Comparison of ENCODE assay signal across 18 mouse cellular contexts in genomic region chr6:121173471-121173870, GRCm38 (mm10). TPM values are rescaled to one million over a fixed set of nuclear protein-coding genes. Genes with fewer than 3 reads are reported as not detected.
DNase-seq lines count a peak whose midpoint lies in the region; ATAC-seq and TF ChIP-seq lines count a peak whose summit lies in the region.
"Had no signal": no experiment of that assay in that cellular context is flagged by ENCODE, and none has a peak within 500 bp of the region (broad histone marks: within the 10 kb centered on the region; RNA-seq: fewer than 3 reads in every experiment).

No protein-coding gene starts in this region.

- H3K9ac ChIP-seq in heart, embryonic 13.5 days, result peak overlapping the region; percentile 79
- H3K9ac ChIP-seq in heart, postnatal 0 days (replicated peaks; ENCODE audit: low read depth, low read length), result 0 out of 2 replicates have a peak overlapping the region, but pooled peaks have one; percentile 23
- H3K9ac ChIP-seq in stomach, embryonic 14.5 days (replicated peaks; ENCODE audit: low read depth, low read length), result no peak overlapping the region
- no peak overlapping the region for H3K9ac ChIP-seq in hindbrain, embryonic 13.5 days
- H3K9ac ChIP-seq: forebrain, embryonic 15.5 days; kidney, embryonic 15.5 days; midbrain, embryonic 12.5 days had no signal

- H3K27me3 ChIP-seq in heart, embryonic 10.5 days (ENCODE audit: insufficient read depth, poor library complexity, severe bottlenecking), result no peaks in the 10 kb centered on the region
- H3K27me3 ChIP-seq in heart, embryonic 13.5 days (replicated peaks), result no peaks in the 10 kb centered on the region
- no peaks in the 10 kb centered on the region for H3K27me3 ChIP-seq in heart, postnatal 0 days (ENCODE audit: control insufficient read depth, insufficient read depth, low read length)
- H3K27me3 ChIP-seq in stomach, embryonic 14.5 days (ENCODE audit: control insufficient read depth, insufficient read depth, low read length), result no peaks in the 10 kb centered on the region
- H3K27me3 ChIP-seq in hindbrain, embryonic 13.5 days, result 0 out of 2 replicates have a peak, but pooled peaks cover 6% of the 10 kb centered on the region
- H3K27me3 ChIP-seq: forebrain, embryonic 15.5 days; kidney, embryonic 15.5 days had no signal

- WGBS in heart, embryonic 10.5 days, result 35% methylated on average over 5 of the region's 5 CpGs
- WGBS in heart, embryonic 13.5 days, result 16% methylated on average over 5 of the region's 5 CpGs
- 20% methylated on average over 5 of the region's 5 CpGs for WGBS in heart, postnatal 0 days
- 47% methylated on average over 5 of the region's 5 CpGs for WGBS in stomach, embryonic 14.5 days
- 86% methylated on average over 5 of the region's 5 CpGs for WGBS in hindbrain, embryonic 13.5 days

- H3K4me3 ChIP-seq in heart, embryonic 10.5 days, result peak overlapping the region; percentile 42
- peak overlapping the region; percentile 25 for H3K4me3 ChIP-seq in heart, embryonic 13.5 days
- H3K4me3 ChIP-seq in heart, postnatal 0 days (ENCODE audit: low read depth, low read length), result no peak overlapping the region
- H3K4me3 ChIP-seq in stomach, embryonic 14.5 days (ENCODE audit: low read depth, low read length), result no peak overlapping the region
- H3K4me3 ChIP-seq in hindbrain, embryonic 13.5 days, result no peak overlapping the region
- H3K4me3 ChIP-seq: erythroblast, embryonic 14.5 days; forebrain, embryonic 15.5 days; kidney, embryonic 15.5 days; midbrain, embryonic 12.5 days had no signal

- TF ChIP-seq EP300 in heart, postnatal 0 days (IDR thresholded peaks at IDR 0.05; ENCODE audit: low read depth), result no peak

- peaks cover 30% of the 10 kb centered on the region for H3K4me1 ChIP-seq in heart, embryonic 10.5 days
- peaks cover 52% of the 10 kb centered on the region for H3K4me1 ChIP-seq in heart, embryonic 13.5 days
- H3K4me1 ChIP-seq in heart, postnatal 0 days (ENCODE audit: control insufficient read depth, insufficient read depth), result peaks cover 38% of the 10 kb centered on the region
- H3K4me1 ChIP-seq in stomach, embryonic 14.5 days (ENCODE audit: control insufficient read depth, insufficient read depth, low read length), result 0 out of 2 replicates have a peak, but pooled peaks cover 2% of the 10 kb centered on the region
- H3K4me1 ChIP-seq in hindbrain, embryonic 13.5 days (replicated peaks), result peaks cover 9% of the 10 kb centered on the region

- H3K9me3 ChIP-seq in heart, embryonic 10.5 days, result no peaks in the 10 kb centered on the region
- H3K9me3 ChIP-seq in heart, embryonic 13.5 days, result no peaks in the 10 kb centered on the region
- no peaks in the 10 kb centered on the region for H3K9me3 ChIP-seq in heart, postnatal 0 days (replicated peaks; ENCODE audit: control insufficient read depth, low read length)
- H3K9me3 ChIP-seq in stomach, embryonic 14.5 days (ENCODE audit: control insufficient read depth, low read depth, low read length), result no peaks in the 10 kb centered on the region
- no peaks in the 10 kb centered on the region for H3K9me3 ChIP-seq in hindbrain, embryonic 13.5 days
- H3K9me3 ChIP-seq: forebrain, embryonic 15.5 days; kidney, embryonic 15.5 days; midbrain, embryonic 12.5 days had no signal

- no peak for DNase-seq in heart, embryonic 10.5 days (ENCODE audit: low spot score)
- no peak for DNase-seq in heart, postnatal 36 days
- DNase-seq in heart, postnatal 0 days (ENCODE audit: low spot score), result peak; percentile 90
- no peak for DNase-seq in neural tube, embryonic 10.5 days (ENCODE audit: extremely low spot score, low spot score)
- DNase-seq: adrenal gland, postnatal 25 days; cerebellum, adult 18-20 months; cerebellum, postnatal 36 days; lung, adult 2 months; thymus, postnatal 4 days had no signal

- H3K4me2 ChIP-seq in heart, embryonic 13.5 days, result peak overlapping the region; percentile 55
- 0 out of 2 replicates have a peak overlapping the region, but pooled peaks have one; percentile 15 for H3K4me2 ChIP-seq in heart, postnatal 0 days (ENCODE audit: low read depth, low read length)
- no peak overlapping the region for H3K4me2 ChIP-seq in stomach, embryonic 14.5 days (replicated peaks; ENCODE audit: low read depth, low read length)
- H3K4me2 ChIP-seq in hindbrain, embryonic 13.5 days, result no peak overlapping the region
- H3K4me2 ChIP-seq: forebrain, embryonic 15.5 days; kidney, embryonic 15.5 days; liver, embryonic 11.5 days; midbrain, embryonic 12.5 days had no signal

- no peak for TF ChIP-seq CTCF in heart, postnatal 0 days (IDR thresholded peaks at IDR 0.05; ENCODE audit: low read depth)

- no peak for ATAC-seq in heart, embryonic 13.5 days (ENCODE audit: extremely low read depth, insufficient number of reproducible peaks, low FRiP score, low TSS enrichment)
- ATAC-seq in heart, postnatal 0 days (ENCODE audit: insufficient read depth, low read depth), result peak; percentile 83
- ATAC-seq in stomach, embryonic 14.5 days (ENCODE audit: insufficient number of reproducible peaks, insufficient read depth, low FRiP score, low read depth), result no peak
- no peak for ATAC-seq in hindbrain, embryonic 13.5 days (ENCODE audit: low FRiP score)
- ATAC-seq: forebrain, embryonic 15.5 days had no signal

- no peaks in the 10 kb centered on the region for H3K36me3 ChIP-seq in heart, embryonic 10.5 days
- no peaks in the 10 kb centered on the region for H3K36me3 ChIP-seq in heart, embryonic 13.5 days
- no peaks in the 10 kb centered on the region for H3K36me3 ChIP-seq in heart, postnatal 0 days (replicated peaks; ENCODE audit: control insufficient read depth, insufficient read depth, low read length)
- H3K36me3 ChIP-seq in stomach, embryonic 14.5 days (ENCODE audit: control insufficient read depth, insufficient read depth, low read length), result no peaks in the 10 kb centered on the region
- no peaks in the 10 kb centered on the region for H3K36me3 ChIP-seq in hindbrain, embryonic 13.5 days
- H3K36me3 ChIP-seq: forebrain, embryonic 15.5 days; kidney, embryonic 15.5 days; midbrain, embryonic 12.5 days had no signal

- H3K27ac ChIP-seq in heart, embryonic 10.5 days, result peak overlapping the region; percentile 83
- peak overlapping the region; percentile 93 for H3K27ac ChIP-seq in heart, embryonic 13.5 days (replicated peaks)
- peak overlapping the region; percentile 91 for H3K27ac ChIP-seq in heart, postnatal 0 days (ENCODE audit: low read depth)
- peak overlapping the region; percentile 44 for H3K27ac ChIP-seq in stomach, embryonic 14.5 days (ENCODE audit: low read length)
- H3K27ac ChIP-seq in hindbrain, embryonic 13.5 days, result no peak overlapping the region
- H3K27ac ChIP-seq: forebrain, embryonic 15.5 days; kidney, embryonic 15.5 days; macrophage; midbrain, embryonic 12.5 days had no signal

- intact Hi-C loops in heart, postnatal 36 days (cut with DNase I), result no loop called here

RNA-seq across cellular contexts. Expression of gene Pex26, which starts 10.0 kb away (rescaled TPM):
- 5.1 and 6.6 TPM in 2 replicates for polyA plus RNA-seq in heart, embryonic 10.5 days (2016; fragmentation: Nextera tagmentation; extraction: Ambion mirVana)
- 1 to 10 TPM; 5.5 to 6.3 TPM for total RNA-seq in heart, postnatal 36 days (2021)
- polyA plus RNA-seq in heart, embryonic 13.5 days (2015; fragmentation: Nextera tagmentation; extraction: Ambion mirVana), result 4.7 and 5.2 TPM in 2 replicates
- 17.5 and 20.2 TPM in 2 replicates for total RNA-seq in heart, postnatal 0 days (2014; rRNA removed; ENCODE audit: low replicate concordance)
- polyA plus RNA-seq in heart, postnatal 0 days (2015; fragmentation: Nextera tagmentation; extraction: Ambion mirVana), result 4.6 and 5.0 TPM in 2 replicates
- 12.5 and 14.1 TPM in 2 replicates for polyA plus RNA-seq in stomach, embryonic 14.5 days (2014; fragmentation: Nextera tagmentation; extraction: Ambion mirVana)
- polyA plus RNA-seq in hindbrain, embryonic 13.5 days (2015; fragmentation: Nextera tagmentation; extraction: Ambion mirVana), result 13.9 and 14.7 TPM in 2 replicates

RNA-seq across cellular contexts. Expression of gene Tuba8, which starts 37.0 kb away (rescaled TPM):
- polyA plus RNA-seq in heart, embryonic 10.5 days (2016; fragmentation: Nextera tagmentation; extraction: Ambion mirVana), result 0.95 and 2.3 TPM in 2 replicates
- 100 to 1,000 TPM in 1 of 2 experiments, 10 to 100 TPM in 1; 94.4 to 144 TPM for total RNA-seq in heart, postnatal 36 days (2021)
- polyA plus RNA-seq in heart, embryonic 13.5 days (2015; fragmentation: Nextera tagmentation; extraction: Ambion mirVana), result 0.31 TPM in 2 replicates
- total RNA-seq in heart, postnatal 0 days (2014; rRNA removed; ENCODE audit: low replicate concordance), result 2.7 and 5.6 TPM in 2 replicates
- polyA plus RNA-seq in heart, postnatal 0 days (2015; fragmentation: Nextera tagmentation; extraction: Ambion mirVana), result 3.6 and 6.0 TPM in 2 replicates
- polyA plus RNA-seq in stomach, embryonic 14.5 days (2014; fragmentation: Nextera tagmentation; extraction: Ambion mirVana), result 0.10 and 0.21 TPM in 2 replicates
- 0.39 and 0.40 TPM in 2 replicates for polyA plus RNA-seq in hindbrain, embryonic 13.5 days (2015; fragmentation: Nextera tagmentation; extraction: Ambion mirVana)
- polyA plus RNA-seq: midbrain, embryonic 12.5 days had no signal

RNA-seq across cellular contexts. Expression of gene Mical3, which starts 42.7 kb away (rescaled TPM):
- polyA plus RNA-seq in heart, embryonic 10.5 days (2016; fragmentation: Nextera tagmentation; extraction: Ambion mirVana), result 25.8 and 37.3 TPM in 2 replicates
- total RNA-seq in heart, postnatal 36 days (2021), result 100 to 1,000 TPM; 119 to 136 TPM
- 28.2 and 29.2 TPM in 2 replicates for polyA plus RNA-seq in heart, embryonic 13.5 days (2015; fragmentation: Nextera tagmentation; extraction: Ambion mirVana)
- 79.3 and 94.8 TPM in 2 replicates for total RNA-seq in heart, postnatal 0 days (2014; rRNA removed; ENCODE audit: low replicate concordance)
- 23.2 and 30.8 TPM in 2 replicates for polyA plus RNA-seq in heart, postnatal 0 days (2015; fragmentation: Nextera tagmentation; extraction: Ambion mirVana)
- polyA plus RNA-seq in stomach, embryonic 14.5 days (2014; fragmentation: Nextera tagmentation; extraction: Ambion mirVana), result 22.3 and 24.8 TPM in 2 replicates
- polyA plus RNA-seq in hindbrain, embryonic 13.5 days (2015; fragmentation: Nextera tagmentation; extraction: Ambion mirVana), result 33.8 and 34.5 TPM in 2 replicates

Comparison
In these comparisons a context has a peak if more than half of its experiments do, and no peak if none do; other contexts are left out.
1. H3K4me3 ChIP-seq: peak in heart, embryonic 10.5 days (single experiment) and heart, embryonic 13.5 days (single experiment); none in heart, postnatal 0 days (single experiment), stomach, embryonic 14.5 days (single experiment) and hindbrain, embryonic 13.5 days (single experiment).
2. H3K4me2 ChIP-seq: peak in heart, embryonic 13.5 days (single experiment) and heart, postnatal 0 days (single experiment); none in stomach, embryonic 14.5 days (single experiment) and hindbrain, embryonic 13.5 days (single experiment).
3. H3K9ac ChIP-seq: peak in heart, embryonic 13.5 days (single experiment) and heart, postnatal 0 days (single experiment); none in stomach, embryonic 14.5 days (single experiment) and hindbrain, embryonic 13.5 days (single experiment).